Mouse (Mus musculus) G1E (cell line): ENCODE measurements around the gene Ltbp1. TPM values are rescaled to one million over a fixed set of nuclear protein-coding genes. Genes with fewer than 3 reads are reported as not detected.

Experiments
- ATAC-seq: 2 replicates; pipeline ENCODE4 v1.8.0; 2016; ENCODE audit warnings: mild to moderate bottlenecking; ENCODE audit not compliant: insufficient number of reproducible peaks, poor library complexity, low FRiP score, severe bottlenecking; ENCODE audit errors: extremely low read depth
- DNase-seq: peaks from one replicate; pipeline ENCODE4 v3.0.0; 2012; ENCODE audit warnings: low spot score
- H3K27me3 ChIP-seq: 2 replicates; pipeline ENCODE4 v1.6.1; 2012; ENCODE audit warnings: mild to moderate bottlenecking, low read length, inconsistent platforms; ENCODE audit not compliant: insufficient read depth
- H3K36me3 ChIP-seq: replicated peaks from 2 replicates; pipeline ENCODE3; 2012; ENCODE audit warnings: mild to moderate bottlenecking, inconsistent platforms
- H3K4me1 ChIP-seq: 2 replicates; pipeline ENCODE4 v1.6.1; 2012; ENCODE audit warnings: low read depth, low read length, inconsistent platforms, mixed read lengths; ENCODE audit not compliant: insufficient read depth
- H3K4me3 ChIP-seq: 2 replicates; pipeline ENCODE4 v1.5.1; 2012; ENCODE audit warnings: low read depth, mild to moderate bottlenecking, inconsistent platforms, low read length, moderate library complexity, mixed read lengths
- H3K9me3 ChIP-seq: replicated peaks from 2 replicates; pipeline ENCODE4 v1.6.1; 2012; ENCODE audit warnings: inconsistent platforms
- CTCF ChIP-seq: IDR thresholded peaks from 2 replicates; pipeline ENCODE4 v1.5.1; 2012; ENCODE audit warnings: low read depth, low read length, inconsistent platforms, mixed read lengths
- GATA1 ChIP-seq: IDR thresholded peaks from 2 replicates; pipeline ENCODE4 v1.6.1; 2012; ENCODE audit warnings: borderline replicate concordance, low read length, inconsistent platforms, mixed read lengths
- GATA2 ChIP-seq: IDR thresholded peaks from 2 replicates; pipeline ENCODE4 v1.6.1; 2012; ENCODE audit warnings: low read depth, low read length, inconsistent platforms, borderline replicate concordance
- POLR2AphosphoS5 ChIP-seq: IDR thresholded peaks from 2 replicates; pipeline ENCODE4 v1.6.1; 2012; ENCODE audit warnings: low read depth, low read length, inconsistent platforms; ENCODE audit not compliant: insufficient replicate concordance
- TAL1 ChIP-seq: conservative IDR thresholded peaks from 2 replicates; pipeline ENCODE4 v1.6.1; 2012; ENCODE audit warnings: low read depth, low read length, inconsistent platforms, mixed read lengths
- polyA plus RNA-seq: library from polyadenylated mRNA; stranded (reverse); fragments of >175 nt; gene quantifications from 2 replicates; pipeline ENCODE4 v1.2.3, GENCODE M21; 2012
- total RNA-seq, 2 experiments: library from RNA; stranded (forward) in 1 of 2; stranded (reverse) in 1 of 2; fragments of 200-1000 nt in 1 of 2; fragments of >200 nt in 1 of 2; fragmentation: Nextera tagmentation in 1 of 2; gene quantifications; 2 replicates each; pipeline ENCODE4 v1.2.3; 2014 to 2017

Gene Ltbp1
- total and polyA plus RNA-seq, 3 experiments = 0.05 TPM; not detected in 2

DNA sequence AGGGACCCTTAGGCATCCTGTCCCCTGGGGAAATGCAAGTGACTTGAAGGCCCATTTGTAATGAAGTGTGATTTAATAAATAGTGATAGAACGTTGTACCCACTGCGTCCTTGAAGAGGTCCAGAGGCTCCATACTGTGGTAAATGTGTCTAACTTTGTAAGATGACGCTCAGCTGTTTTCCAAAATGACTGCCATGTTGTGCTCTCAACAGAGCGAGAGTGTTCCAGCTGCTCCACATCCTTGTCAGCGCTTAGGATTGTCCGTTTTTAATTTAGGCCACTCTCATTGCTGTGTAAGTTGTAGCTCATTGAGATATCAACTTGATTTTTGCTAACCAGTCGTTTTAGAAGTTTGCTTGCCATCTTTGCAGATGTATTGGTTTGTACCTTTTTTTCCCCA is 91.4 kb downstream of the Ltbp1 start:
- no peak for DNase-seq
- no peak for TF ChIP-seq TAL1
- no peak for TF ChIP-seq CTCF
- TF ChIP-seq POLR2AphosphoS5 = no peak
- no peak for TF ChIP-seq GATA1
- no peak for TF ChIP-seq GATA2
- no peaks in the 10 kb centered on the region for H3K36me3 ChIP-seq
- no peak for ATAC-seq
- H3K4me1 ChIP-seq = no peaks in the 10 kb centered on the region
- H3K4me3 ChIP-seq = no peak overlapping the region
- H3K9me3 ChIP-seq = peaks cover 8% of the 10 kb centered on the region; the same call in 1 of the 2 replicates
- H3K27me3 ChIP-seq = no peaks in the 10 kb centered on the region

DNA sequence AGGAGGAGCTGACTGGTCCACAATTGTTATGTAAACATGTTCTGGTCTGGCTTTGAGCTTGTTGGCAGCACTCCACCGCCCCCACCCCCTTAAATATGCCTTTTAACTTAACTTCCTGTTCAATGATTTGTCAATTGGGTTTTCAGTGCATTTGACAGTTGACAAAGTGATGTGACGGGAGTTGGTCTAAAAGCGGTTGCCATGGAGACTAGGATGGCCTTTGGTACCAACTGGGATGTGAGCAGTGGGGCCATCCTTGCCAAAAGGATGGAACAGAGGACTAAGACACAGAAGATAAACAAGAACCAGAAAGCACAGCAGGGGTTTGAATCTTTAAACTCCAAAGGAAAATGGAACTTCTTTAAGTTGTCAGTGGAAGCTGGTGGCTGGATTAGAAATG is 92.0 kb downstream of the Ltbp1 start:
- ATAC-seq = no peak
- Histone ChIP-seq H3K9me3 (peaks cover 8% of the 10 kb centered on the region; the same call in 1 of the 2 replicates), H3K36me3 (no peaks in the 10 kb centered on the region), H3K4me1 (no peaks in the 10 kb centered on the region), H3K4me3 (no peak overlapping the region), H3K27me3 (no peaks in the 10 kb centered on the region)
- DNase-seq = no peak
- no peak for TF ChIP-seq POLR2AphosphoS5
- TF ChIP-seq GATA2 = no peak
- TF ChIP-seq GATA1 = no peak
- TF ChIP-seq CTCF = no peak
- no peak for TF ChIP-seq TAL1

DNA sequence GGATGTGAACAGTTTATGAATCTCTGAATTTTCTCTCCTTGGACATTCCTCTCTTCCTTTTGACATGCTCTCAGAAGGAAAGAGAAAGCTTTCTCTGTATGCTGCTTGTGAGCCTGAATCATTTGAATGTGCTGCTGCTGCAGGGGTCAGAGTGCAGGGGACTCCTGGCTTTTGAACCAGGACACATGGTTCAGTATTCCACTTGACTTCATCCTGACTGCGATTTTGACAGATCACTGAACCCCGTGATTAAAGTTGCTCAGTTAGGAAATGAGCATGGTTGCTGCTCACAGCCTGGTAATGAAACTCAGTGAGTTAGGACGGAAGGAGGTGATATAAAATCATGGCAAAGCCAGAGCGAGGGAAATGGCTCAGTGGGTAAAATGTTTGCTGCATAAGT is 95.8 kb downstream of the Ltbp1 start:
- no peaks in the 10 kb centered on the region for H3K36me3 ChIP-seq
- DNase-seq = no peak
- H3K4me1 ChIP-seq = no peaks in the 10 kb centered on the region
- H3K9me3 ChIP-seq = 0 out of 2 replicates have a peak, but pooled peaks cover 6% of the 10 kb centered on the region
- no peak overlapping the region for H3K4me3 ChIP-seq
- no peak for ATAC-seq
- no peaks in the 10 kb centered on the region for H3K27me3 ChIP-seq
- TF ChIP-seq GATA2 (no peak), CTCF (no peak), GATA1 (no peak), POLR2AphosphoS5 (no peak), TAL1 (no peak)

DNA sequence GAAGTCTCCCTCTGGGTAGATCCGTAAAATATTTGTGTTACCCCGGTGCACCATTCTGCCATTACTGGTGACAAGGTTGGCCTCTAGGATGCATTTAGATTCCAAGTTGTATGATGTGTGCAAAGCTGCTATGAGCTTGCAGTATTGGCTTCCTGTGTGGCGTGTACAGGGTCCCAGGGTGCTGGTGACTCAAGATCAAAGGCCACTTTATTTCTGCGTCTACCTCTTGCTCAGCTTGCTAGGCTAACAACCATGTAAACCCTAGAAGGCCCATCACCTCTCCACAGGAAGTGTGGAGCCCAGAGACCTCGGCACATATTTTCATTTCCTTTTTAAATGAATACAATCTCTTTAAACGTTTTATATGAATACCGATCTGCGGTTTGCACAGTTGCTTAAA is 96.6 kb downstream of the Ltbp1 start:
- no peaks in the 10 kb centered on the region for H3K36me3 ChIP-seq
- ATAC-seq = no peak
- TF ChIP-seq CTCF = no peak

DNA sequence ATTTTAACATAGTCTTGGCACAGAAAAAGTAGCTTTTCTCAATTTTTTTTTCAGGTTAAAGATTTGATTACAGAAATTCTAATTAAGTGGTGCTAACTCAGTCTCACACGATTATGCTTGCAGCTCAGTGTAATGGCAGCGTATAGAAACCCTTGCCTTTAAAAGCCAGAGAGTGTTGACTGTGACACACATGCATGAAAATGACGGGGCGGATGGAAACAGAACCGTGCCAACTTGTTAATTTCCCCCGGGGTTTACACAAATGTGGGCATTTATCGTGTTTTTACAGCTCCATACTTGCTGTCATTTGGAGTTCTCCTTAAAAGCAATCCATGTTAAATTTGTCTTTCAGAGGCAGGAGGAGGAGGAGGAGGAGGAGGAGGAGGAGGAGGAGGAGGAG is 102.0 kb downstream of the Ltbp1 start:
- H3K4me1 ChIP-seq = no peaks in the 10 kb centered on the region
- no peak overlapping the region for H3K4me3 ChIP-seq
- H3K27me3 ChIP-seq = no peaks in the 10 kb centered on the region
- DNase-seq (no peak), ATAC-seq (no peak)
- H3K36me3 ChIP-seq = no peaks in the 10 kb centered on the region
- no peak for TF ChIP-seq GATA1
- TF ChIP-seq POLR2AphosphoS5 = no peak
- TF ChIP-seq GATA2 = no peak
- TF ChIP-seq CTCF = no peak
- no peak for TF ChIP-seq TAL1
- H3K9me3 ChIP-seq = peaks cover 7% of the 10 kb centered on the region; the same call in 1 of the 2 replicates

More for the DNA sequence above, 96.6 kb downstream of the Ltbp1 start:
- 0 out of 2 replicates have a peak, but pooled peaks cover 6% of the 10 kb centered on the region for H3K9me3 ChIP-seq
- no peak for DNase-seq
- no peak overlapping the region for H3K4me3 ChIP-seq
- H3K4me1 ChIP-seq = no peaks in the 10 kb centered on the region
- H3K27me3 ChIP-seq = no peaks in the 10 kb centered on the region

DNA sequence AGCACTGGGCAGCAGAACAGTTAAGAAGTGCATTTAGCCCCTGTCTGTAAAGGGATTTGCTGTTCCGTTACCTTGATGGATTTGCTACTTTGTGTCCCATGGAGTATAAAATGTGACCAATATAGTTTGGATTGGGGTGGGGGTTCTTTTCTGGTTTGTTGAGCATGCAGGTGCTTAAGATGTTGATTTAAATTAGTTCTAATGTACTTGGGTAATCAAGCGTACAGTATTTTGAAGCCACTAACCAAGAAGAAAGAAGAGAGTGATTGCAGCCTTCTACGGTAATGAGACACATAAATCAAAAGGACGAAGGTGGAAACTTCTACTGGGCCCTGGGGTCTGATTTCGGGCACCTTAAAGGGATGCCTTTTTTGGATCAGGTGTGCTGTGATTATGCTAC is 102.5 kb downstream of the Ltbp1 start:
- TF ChIP-seq POLR2AphosphoS5 (no peak), GATA2 (no peak), GATA1 (no peak), TAL1 (no peak), CTCF (no peak)
- peaks cover 8% of the 10 kb centered on the region for H3K9me3 ChIP-seq
- DNase-seq (no peak), ATAC-seq (no peak)
- no peaks in the 10 kb centered on the region for H3K4me1 ChIP-seq
- H3K4me3 ChIP-seq = no peak overlapping the region
- H3K36me3 ChIP-seq = no peaks in the 10 kb centered on the region
- H3K27me3 ChIP-seq = no peaks in the 10 kb centered on the region

DNA sequence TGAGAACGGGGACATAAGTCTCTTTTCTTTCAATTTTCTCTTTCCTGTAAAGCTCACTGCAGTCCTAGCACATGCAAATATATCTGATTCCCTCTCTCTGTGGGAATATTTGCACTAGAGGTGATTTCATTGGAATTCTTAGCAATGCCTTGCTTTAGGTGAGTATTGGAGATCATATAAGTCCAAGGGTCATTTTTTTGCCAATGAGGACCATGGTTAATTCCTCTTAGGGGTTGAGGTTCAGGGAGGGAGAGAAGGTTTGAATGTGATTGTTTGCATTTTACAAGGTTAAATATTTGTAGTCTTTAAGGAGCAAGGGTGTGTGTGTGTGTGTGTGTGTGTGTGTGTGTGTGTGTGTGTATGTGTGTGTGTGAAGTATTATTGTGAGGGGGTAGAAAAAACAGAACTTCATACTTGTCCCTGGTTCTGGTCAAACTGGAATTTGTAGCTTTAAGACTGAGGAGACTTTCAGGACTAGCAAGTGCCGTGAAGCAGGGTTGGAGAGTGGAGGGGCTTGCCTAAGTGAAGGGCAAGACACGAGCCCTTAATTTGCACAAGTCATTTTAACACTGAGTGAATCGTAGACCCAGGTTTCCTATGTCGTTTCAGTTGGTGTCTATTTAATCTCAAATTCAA is 103.8 kb downstream of the Ltbp1 start:
- H3K4me1 ChIP-seq = no peaks in the 10 kb centered on the region
- DNase-seq (no peak), ATAC-seq (no peak)
- H3K27me3 ChIP-seq = no peaks in the 10 kb centered on the region
- TF ChIP-seq GATA1 (no peak), POLR2AphosphoS5 (no peak), CTCF (no peak), GATA2 (no peak), TAL1 (no peak)
- H3K9me3 ChIP-seq = peaks cover 9% of the 10 kb centered on the region
- H3K36me3 ChIP-seq = no peaks in the 10 kb centered on the region
- no peak overlapping the region for H3K4me3 ChIP-seq
